Mouse (Mus musculus) intestine, embryonic 15.5 days (tissue): ENCODE measurements around the gene Mettl17. TPM values are rescaled to one million over a fixed set of nuclear protein-coding genes. Genes with fewer than 3 reads are reported as not detected.
A peak's percentile ranks its signal among the peaks of the same experiment; 100 is the strongest.

Experiments used
- ATAC-seq: fragments of 200-750 bp; cut with Nextera tagmentation; 2 replicates; pipeline ENCODE4 v1.8.0; 2017; ENCODE audit warnings: moderate TSS enrichment, moderate library complexity
- H3K27ac ChIP-seq: fragments of 300-500 bp; sonication (generic); 2 replicates; pipeline ENCODE4 v1.5.1; 2015; ENCODE audit warnings: mild to moderate bottlenecking, inconsistent platforms
- H3K27me3 ChIP-seq: fragments of 300-500 bp; sonication (generic); replicated peaks from 2 replicates; pipeline ENCODE4 v1.6.1; 2015; ENCODE audit warnings: inconsistent platforms
- H3K36me3 ChIP-seq: fragments of 300-500 bp; sonication (generic); 2 replicates; pipeline ENCODE4 v1.6.1; 2015; ENCODE audit warnings: inconsistent platforms
- H3K4me1 ChIP-seq: fragments of 300-500 bp; sonication (generic); replicated peaks from 2 replicates; pipeline ENCODE4 v1.6.1; 2015; ENCODE audit warnings: inconsistent platforms
- H3K4me2 ChIP-seq: fragments of 300-500 bp; sonication (generic); replicated peaks from 2 replicates; pipeline ENCODE4 v1.6.1; 2015; ENCODE audit warnings: mild to moderate bottlenecking, inconsistent platforms
- H3K4me3 ChIP-seq: fragments of 300-500 bp; sonication (generic); replicated peaks from 2 replicates; pipeline ENCODE4 v1.5.1; 2015; ENCODE audit warnings: inconsistent platforms
- H3K9ac ChIP-seq: fragments of 300-500 bp; sonication (generic); 2 replicates; pipeline ENCODE4 v1.6.1; 2015; ENCODE audit warnings: inconsistent platforms
- H3K9me3 ChIP-seq: fragments of 300-500 bp; sonication (generic); 2 replicates; pipeline ENCODE4 v1.6.1; 2016; ENCODE audit warnings: inconsistent platforms
- WGBS: fragments of 180-500 bp; shearing (Covaris S2); methylation state at CpG from one replicate; pipeline ENCODE4 v1.1.7; 2015; 5-methylcytosine and 5-hydroxymethylcytosine counted together
- polyA plus RNA-seq: library from polyadenylated mRNA; unstranded; fragments of >200 nt; fragmentation: Nextera tagmentation; extraction: Ambion mirVana; gene quantifications from 2 replicates; pipeline ENCODE4 v1.2.1, GENCODE M21; 2015

Gene Mettl17
- polyA plus RNA-seq, 1 experiment from 2014 or later: 45.5 TPM

DNA sequence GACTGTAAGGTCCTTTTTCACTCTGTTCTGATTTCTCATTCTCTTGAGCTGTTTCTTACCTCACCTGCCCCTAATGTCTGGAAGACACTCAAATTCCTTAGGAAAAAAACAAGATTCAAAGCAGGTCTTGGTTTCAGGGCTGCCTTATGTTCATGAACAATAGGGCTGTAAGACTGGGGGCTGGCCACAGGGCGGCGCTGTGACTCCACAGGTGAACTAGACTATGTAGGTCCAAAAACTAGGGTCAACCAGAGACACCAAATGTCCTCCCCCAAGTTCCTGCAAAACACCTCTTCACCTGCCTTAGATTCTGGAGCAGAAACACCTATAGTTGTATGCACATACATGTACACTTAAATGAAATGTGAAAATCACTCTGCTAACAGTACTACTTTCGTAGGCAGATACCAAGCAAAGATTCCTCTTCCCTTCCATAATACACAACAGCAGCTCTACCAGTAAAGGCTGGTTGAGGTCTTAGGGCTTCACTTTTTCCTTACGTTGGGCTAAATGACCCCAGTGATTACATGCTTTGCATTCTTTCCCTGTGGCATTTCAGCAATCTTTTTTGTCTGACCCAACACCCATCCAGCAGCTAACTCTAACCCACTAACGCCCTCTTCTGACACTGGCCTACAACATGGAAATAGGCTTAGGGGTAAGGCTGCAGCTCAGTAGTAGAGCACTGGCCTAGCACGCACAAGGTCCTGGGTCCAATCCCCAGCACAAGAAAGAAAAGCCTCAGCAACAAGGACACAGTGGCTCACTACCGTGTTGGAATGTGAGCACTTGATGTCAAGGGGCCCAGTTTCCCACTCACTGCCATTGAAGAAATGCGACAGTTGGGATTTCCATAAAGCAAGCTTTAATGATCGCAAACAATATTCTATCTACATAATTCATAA lies 18.4 kb downstream of the Mettl17 start:
- Histone ChIP-seq H3K27ac (0 out of 2 replicates have a peak overlapping the region, but pooled peaks have one; percentile 2), H3K4me3 (no peak overlapping the region), H3K27me3 (no peaks in the 10 kb centered on the region), H3K36me3 (no peaks in the 10 kb centered on the region), H3K9me3 (no peaks in the 10 kb centered on the region), H3K4me2 (no peak overlapping the region), H3K4me1 (0 out of 2 replicates have a peak, but pooled peaks cover 4% of the 10 kb centered on the region), H3K9ac (no peak overlapping the region)
- 53% methylated on average over 9 of the region's 9 CpGs for WGBS
- ATAC-seq: peak; percentile 65

DNA sequence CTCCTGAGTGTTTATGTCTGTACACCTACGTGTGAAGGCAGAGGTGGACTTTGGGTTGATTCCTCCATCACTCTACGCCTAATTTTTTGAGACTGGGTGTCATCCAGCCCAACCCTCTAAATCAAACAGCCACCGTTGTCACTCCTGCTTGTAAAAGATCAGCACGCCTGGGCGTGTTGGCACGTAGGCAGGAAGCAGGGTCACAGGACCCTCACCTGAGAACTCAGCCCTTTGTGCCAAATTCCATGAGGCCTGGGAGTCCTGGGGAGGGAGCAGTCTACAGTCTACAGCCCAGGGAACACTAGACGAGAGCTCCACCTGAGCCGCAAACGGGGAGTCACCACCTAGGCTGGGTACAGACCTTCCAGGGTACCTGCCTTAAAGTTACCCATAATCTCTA lies 19.1 kb downstream of the Mettl17 start:
- ATAC-seq: peak; percentile 71
- Histone ChIP-seq H3K36me3 (no peaks in the 10 kb centered on the region), H3K4me3 (no peak overlapping the region), H3K27me3 (no peaks in the 10 kb centered on the region), H3K27ac (no peak overlapping the region), H3K4me1 (0 out of 2 replicates have a peak, but pooled peaks cover 4% of the 10 kb centered on the region), H3K9me3 (no peaks in the 10 kb centered on the region), H3K4me2 (no peak overlapping the region), H3K9ac (no peak overlapping the region)
- WGBS: 72% methylated on average over 9 of the region's 9 CpGs

DNA sequence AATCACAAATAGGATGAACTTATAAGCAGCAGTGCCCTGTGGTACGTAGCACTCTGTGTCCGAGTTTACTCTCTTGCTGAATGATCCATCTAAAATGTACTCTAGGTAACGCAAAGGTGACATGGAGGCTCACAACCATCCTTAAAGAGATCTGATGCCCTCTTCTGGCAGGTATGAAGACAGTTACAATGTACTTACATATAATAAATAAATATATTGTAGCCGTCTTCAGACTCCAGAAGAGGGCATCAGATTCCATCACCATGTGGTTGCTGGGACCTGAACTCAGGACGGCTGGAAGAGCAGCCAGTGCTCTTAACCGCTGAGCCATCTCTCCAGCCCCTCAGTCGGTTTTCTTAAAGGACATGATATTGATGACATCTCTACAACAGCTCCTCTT lies 20.1 kb downstream of the Mettl17 start:
- Histone ChIP-seq H3K9me3 (no peaks in the 10 kb centered on the region), H3K9ac (no peak overlapping the region), H3K4me1 (0 out of 2 replicates have a peak, but pooled peaks cover 4% of the 10 kb centered on the region), H3K4me2 (no peak overlapping the region), H3K27ac (no peak overlapping the region), H3K36me3 (no peaks in the 10 kb centered on the region), H3K4me3 (no peak overlapping the region), H3K27me3 (no peaks in the 10 kb centered on the region)
- no peak for ATAC-seq
- WGBS: 65% methylated on average over 7 of the region's 7 CpGs

DNA sequence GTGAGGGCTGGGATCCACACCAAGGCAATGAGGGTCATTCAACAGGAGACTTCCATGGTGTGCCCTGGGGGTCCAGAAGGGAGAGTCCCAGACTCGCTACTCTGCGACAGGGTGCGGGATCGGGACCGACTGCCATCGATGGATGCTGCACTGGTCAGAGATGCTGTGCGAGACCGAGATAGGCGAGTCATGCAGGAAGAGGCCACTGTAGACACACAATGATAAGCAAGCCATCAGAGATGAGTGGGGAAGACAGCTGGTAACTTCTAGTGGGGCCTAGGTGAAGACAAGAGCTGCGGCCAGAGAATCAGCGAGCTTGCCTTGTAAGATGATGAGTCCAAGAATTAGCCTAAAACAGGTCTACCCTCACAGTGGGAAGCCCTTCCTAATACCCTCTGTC lies 21.5 kb downstream of the Mettl17 start:
- Histone ChIP-seq H3K27me3 (no peaks in the 10 kb centered on the region), H3K9me3 (no peaks in the 10 kb centered on the region), H3K4me1 (0 out of 2 replicates have a peak, but pooled peaks cover 4% of the 10 kb centered on the region), H3K4me2 (no peak overlapping the region), H3K9ac (no peak overlapping the region), H3K27ac (no peak overlapping the region), H3K36me3 (no peaks in the 10 kb centered on the region), H3K4me3 (no peak overlapping the region)
- ATAC-seq: no peak
- WGBS: 92% methylated on average over 11 of the region's 11 CpGs

DNA sequence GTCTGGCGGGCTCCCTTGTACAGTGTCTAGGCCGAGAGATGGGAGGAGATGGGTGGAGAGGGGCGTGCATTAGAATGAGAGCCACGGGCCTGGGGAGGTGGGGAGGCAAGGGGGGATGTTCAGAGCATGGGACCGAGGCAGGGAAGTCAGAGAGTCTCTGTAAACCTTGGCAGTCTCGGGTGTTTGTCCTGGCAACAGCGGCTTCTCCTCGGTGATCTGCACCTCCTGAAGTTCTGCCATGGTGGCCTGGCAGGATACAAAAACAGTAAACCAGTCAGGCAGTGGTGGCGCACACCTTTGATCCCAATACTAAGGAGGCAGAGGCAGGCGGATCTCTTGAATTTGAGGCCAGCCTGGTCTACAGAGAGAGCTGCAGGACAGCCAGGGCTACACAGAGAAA lies 26.7 kb downstream of the Mettl17 start:
- H3K36me3 ChIP-seq: no peaks in the 10 kb centered on the region
- no peaks in the 10 kb centered on the region for H3K9me3 ChIP-seq
- ATAC-seq: no peak
- no peak overlapping the region for H3K27ac ChIP-seq
- H3K9ac ChIP-seq: no peak overlapping the region
- H3K4me2 ChIP-seq: no peak overlapping the region
- H3K4me1 ChIP-seq: peaks cover 14% of the 10 kb centered on the region
- no peak overlapping the region for H3K4me3 ChIP-seq
- WGBS: 89% methylated on average over 10 of the region's 10 CpGs
- H3K27me3 ChIP-seq: 0 out of 2 replicates have a peak, but pooled peaks cover 2% of the 10 kb centered on the region

DNA sequence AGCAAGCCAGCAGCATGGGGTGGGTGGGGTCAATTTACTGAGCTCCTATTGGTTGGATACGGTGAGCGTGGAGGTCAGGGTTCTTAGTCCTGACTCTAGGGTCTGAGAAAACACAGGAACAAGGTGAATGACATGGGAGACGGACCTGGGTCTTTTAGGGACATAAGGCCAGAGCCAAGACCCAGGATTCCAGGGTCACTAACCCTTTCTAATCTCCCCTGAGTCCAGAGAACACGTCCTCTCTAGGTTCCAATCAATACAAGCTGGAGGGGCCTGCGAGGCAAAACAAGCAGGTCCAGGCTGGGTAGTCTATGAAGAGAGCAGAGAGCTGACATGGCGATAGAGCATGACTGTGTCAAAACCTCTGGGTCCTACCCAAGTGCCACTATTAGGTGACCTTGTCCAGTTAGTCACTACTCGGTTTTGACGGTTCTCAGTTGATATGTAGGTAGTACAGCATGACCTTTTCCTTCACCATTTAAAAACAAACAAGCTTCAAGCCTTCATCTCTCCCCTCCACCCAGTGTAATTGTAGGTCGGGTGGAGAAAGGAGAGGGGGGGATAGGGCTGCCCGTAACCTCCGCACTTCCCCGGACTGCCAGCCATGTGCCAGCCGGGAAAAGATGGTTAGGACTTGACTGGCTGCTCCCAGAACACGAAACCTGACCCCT lies 27.9 kb downstream of the Mettl17 start:
- peak; percentile 56 for ATAC-seq
- peak overlapping the region; percentile 57 for H3K9ac ChIP-seq
- 15% methylated on average over 14 of the region's 14 CpGs for WGBS
- H3K4me1 ChIP-seq: peaks cover 14% of the 10 kb centered on the region
- peak overlapping the region; percentile 57 for H3K4me3 ChIP-seq
- H3K36me3 ChIP-seq: no peaks in the 10 kb centered on the region
- H3K9me3 ChIP-seq: no peaks in the 10 kb centered on the region
- 0 out of 2 replicates have a peak, but pooled peaks cover 2% of the 10 kb centered on the region for H3K27me3 ChIP-seq
- no peak overlapping the region; the same call in 1 of the 2 replicates for H3K27ac ChIP-seq
- peak overlapping the region; percentile 99 for H3K4me2 ChIP-seq

DNA sequence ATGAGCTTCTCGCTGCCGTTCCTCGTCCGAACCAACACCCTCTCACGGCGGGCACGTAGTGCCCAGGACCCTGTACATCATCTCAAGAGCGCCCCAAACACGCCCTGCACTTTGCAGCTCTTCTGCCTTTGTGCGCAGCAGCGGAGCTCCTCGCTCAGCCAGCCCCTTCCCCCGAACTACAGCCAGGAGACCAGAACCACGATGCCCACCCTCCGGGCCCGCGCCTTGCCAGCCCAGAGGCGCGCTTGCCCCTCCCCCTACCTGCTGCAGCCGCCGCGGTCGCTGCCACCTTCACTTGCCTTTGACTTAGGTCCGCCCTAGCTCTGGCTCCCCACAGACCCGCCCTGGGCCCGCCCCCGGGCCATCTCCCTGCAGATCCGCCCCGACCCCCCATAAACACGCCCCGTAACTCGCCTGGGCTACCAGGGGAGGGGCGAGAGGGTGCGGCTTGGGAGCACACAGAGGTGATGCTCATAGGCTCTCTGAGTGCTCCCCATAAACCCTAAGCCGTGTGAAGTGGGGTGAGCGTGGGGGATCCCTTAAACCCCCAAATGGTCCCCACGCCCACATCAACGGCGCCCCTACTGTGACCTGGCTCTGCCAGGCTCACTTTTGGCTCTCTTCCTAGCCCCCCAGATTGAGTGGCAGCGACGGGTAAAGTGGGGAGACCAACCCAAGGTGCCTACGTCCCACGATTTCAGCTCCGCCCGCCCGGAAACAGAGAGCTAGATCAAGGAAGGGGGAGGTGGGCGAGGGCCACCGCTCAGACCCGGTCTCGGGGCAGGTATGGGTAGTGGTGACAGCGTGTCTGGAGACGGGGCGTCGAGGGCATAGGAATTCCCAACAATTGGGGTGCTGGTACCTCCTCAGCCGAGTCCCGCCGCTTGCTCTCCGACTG lies 28.7 kb downstream of the Mettl17 start:
- WGBS: under 1% methylated on average over 58 of the region's 58 CpGs
- Histone ChIP-seq H3K36me3 (no peaks in the 10 kb centered on the region), H3K27ac (peak overlapping the region; percentile 56), H3K4me3 (peak overlapping the region; percentile 57), H3K4me1 (peaks cover 14% of the 10 kb centered on the region), H3K9me3 (no peaks in the 10 kb centered on the region), H3K27me3 (0 out of 2 replicates have a peak, but pooled peaks cover 2% of the 10 kb centered on the region), H3K9ac (peak overlapping the region; percentile 57), H3K4me2 (peak overlapping the region; percentile 99)
- ATAC-seq: peak; percentile 93

DNA sequence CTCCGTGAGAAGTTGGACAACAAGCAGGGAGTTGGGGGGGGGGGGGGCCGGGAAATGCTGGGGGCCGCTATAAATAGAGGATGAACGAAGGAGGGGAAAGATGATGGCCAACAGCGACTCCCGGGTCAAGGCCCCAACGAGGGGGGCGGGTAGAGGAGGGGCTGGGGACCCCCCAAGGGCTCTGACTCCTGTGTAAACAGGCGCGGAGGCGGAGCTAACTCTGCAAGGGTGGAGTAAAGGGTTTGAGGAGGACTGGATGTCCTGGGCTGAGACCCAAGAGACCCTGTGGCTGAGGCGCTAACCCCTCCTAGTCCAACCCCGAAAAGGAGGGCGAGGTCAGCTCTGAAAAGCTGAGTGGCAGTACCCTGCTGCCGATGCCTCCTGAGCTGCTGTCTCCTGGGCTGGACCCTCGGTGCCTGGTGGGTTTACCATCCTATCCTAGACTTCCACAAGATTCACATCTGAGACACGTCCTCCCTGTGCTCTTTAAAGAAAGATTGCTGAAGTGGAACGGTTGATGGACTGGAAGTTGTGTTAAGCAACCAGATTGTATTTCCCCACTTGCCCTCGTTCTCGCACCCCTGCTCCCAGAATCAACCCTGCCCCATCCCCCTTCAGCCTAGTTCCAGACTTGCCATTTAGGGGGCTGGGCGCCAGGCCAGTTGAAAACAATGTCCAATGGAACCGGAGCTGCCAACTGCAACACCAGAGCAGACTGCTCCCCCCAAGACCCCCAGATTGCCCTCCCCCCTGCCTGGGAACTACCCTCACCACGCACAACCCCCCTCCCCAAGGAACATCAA lies 29.5 kb downstream of the Mettl17 start, which contains the start of gene Ndrg2:
Gene Ndrg2, minus strand, starts transcription at position 199 of the 803 bp plus-strand sequence.
- Histone ChIP-seq H3K27me3 (0 out of 2 replicates have a peak, but pooled peaks cover 2% of the 10 kb centered on the region), H3K9ac (peak within 1 kb of the TSS; percentile 57), H3K9me3 (no peaks in the 10 kb centered on the region), H3K36me3 (no peaks in the 10 kb centered on the region), H3K27ac (peak within 1 kb of the TSS; percentile 56), H3K4me2 (peak within 1 kb of the TSS; percentile 99), H3K4me3 (peak within 1 kb of the TSS; percentile 57), H3K4me1 (peaks cover 14% of the 10 kb centered on the region)
- 8% methylated on average over 21 of the region's 23 CpGs for WGBS
- ATAC-seq: peak; percentile 60

DNA sequence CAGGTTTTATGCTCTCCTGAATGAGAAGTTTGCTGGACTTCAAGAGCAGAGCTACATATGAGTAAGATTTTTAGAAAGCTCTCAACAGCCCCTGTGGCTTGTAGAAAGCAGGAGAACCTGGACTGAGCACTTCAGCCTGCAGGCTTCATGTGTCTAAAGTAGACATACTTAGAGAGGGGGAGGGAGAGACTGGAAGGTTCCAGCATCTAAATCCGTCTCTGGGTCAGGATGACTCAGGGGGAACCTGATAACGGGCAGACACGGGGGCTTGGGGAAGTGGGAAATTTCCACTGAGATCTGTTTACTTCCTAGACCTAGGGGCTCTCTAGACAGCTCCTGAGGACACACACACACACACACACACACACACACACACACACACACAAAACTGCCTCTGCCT lies 30.4 kb downstream of the Mettl17 start:
- no peak overlapping the region for H3K9ac ChIP-seq
- H3K4me1 ChIP-seq: peaks cover 14% of the 10 kb centered on the region
- no peaks in the 10 kb centered on the region for H3K36me3 ChIP-seq
- H3K27ac ChIP-seq: no peak overlapping the region
- no peak overlapping the region for H3K4me3 ChIP-seq
- WGBS: 14% methylated on average over 3 of the region's 3 CpGs
- no peaks in the 10 kb centered on the region for H3K9me3 ChIP-seq
- ATAC-seq: no peak
- no peak overlapping the region for H3K4me2 ChIP-seq
- 0 out of 2 replicates have a peak, but pooled peaks cover 2% of the 10 kb centered on the region for H3K27me3 ChIP-seq

DNA sequence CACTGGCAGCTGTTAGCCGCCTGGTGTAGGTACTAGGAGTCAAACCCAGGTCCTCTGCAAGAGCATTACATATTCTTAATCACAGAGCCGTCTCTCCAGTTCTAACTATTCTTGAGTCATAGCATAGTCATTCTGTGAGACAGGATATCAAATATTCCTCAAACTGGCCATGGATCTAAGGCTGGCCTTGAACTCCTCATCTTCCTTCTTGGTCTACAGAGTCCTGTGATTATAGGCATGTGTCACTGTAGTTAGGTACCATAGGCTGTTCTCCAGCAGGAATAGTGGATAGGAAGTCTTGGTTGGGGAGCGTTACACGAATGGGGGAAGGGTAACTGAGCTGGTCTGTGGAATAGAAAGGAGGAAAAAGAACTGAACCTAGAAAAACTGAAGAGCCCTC lies 31.9 kb downstream of the Mettl17 start:
- H3K4me3 ChIP-seq: no peak overlapping the region
- H3K36me3 ChIP-seq: no peaks in the 10 kb centered on the region
- ATAC-seq: no peak
- no peak overlapping the region for H3K9ac ChIP-seq
- H3K27ac ChIP-seq: no peak overlapping the region
- H3K27me3 ChIP-seq: 0 out of 2 replicates have a peak, but pooled peaks cover 2% of the 10 kb centered on the region
- no peaks in the 10 kb centered on the region for H3K9me3 ChIP-seq
- H3K4me2 ChIP-seq: no peak overlapping the region
- 79% methylated on average over 4 of the region's 4 CpGs for WGBS
- H3K4me1 ChIP-seq: peaks cover 16% of the 10 kb centered on the region

DNA sequence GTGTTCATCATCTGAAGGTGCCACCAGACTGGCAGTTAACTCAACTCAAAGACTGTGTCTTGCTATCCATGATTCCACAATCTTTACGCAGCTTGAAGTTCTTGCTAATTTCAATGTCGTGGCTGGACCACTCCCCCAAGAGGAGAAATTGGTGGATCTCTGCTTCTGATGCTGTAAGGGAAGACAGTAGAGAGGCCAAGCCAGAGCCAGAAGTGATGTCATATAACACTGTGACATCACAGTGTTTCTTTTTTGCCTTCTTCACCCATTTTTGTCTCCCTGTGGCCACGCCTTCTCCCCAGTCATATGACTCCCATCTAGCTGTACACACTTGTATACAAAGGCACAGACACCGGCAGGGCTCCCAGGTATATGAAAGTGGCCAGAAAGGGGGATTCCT lies 33.5 kb downstream of the Mettl17 start, which contains the start of gene Tppp2:
Gene Tppp2, plus strand, starts transcription at position 301 of the 400 bp plus-strand sequence.
- no peaks in the 10 kb centered on the region for H3K9me3 ChIP-seq
- H3K36me3 ChIP-seq: no peaks in the 10 kb centered on the region
- no peak within 1 kb of the TSS for H3K9ac ChIP-seq
- no peak within 1 kb of the TSS for H3K4me2 ChIP-seq
- 0 out of 2 replicates have a peak, but pooled peaks cover 2% of the 10 kb centered on the region for H3K27me3 ChIP-seq
- ATAC-seq: no peak
- peaks cover 20% of the 10 kb centered on the region for H3K4me1 ChIP-seq
- no peak within 1 kb of the TSS for H3K27ac ChIP-seq
- H3K4me3 ChIP-seq: no peak within 1 kb of the TSS
- WGBS: 85% methylated on average over 4 of the region's 4 CpGs
